Mouse (Mus musculus) kidney, embryonic 14.5 days (tissue): Measurements from ENCODE around the gene Gm6592. TPM values are rescaled to one million over a fixed set of nuclear protein-coding genes. Genes with fewer than 3 reads are reported as not detected.
"Not testable (repeated sequence)": the region's sequence is repeated elsewhere in the genome, so short reads cannot be mapped to it uniquely, and the experiment has no call there.

Experiments
- ATAC-seq: fragments of 200-750 bp; cut with Nextera tagmentation; 2 replicates; pipeline ENCODE4 v1.8.0; 2017; ENCODE audit warnings: moderate number of reproducible peaks, mild to moderate bottlenecking, moderate TSS enrichment, moderate library complexity; ENCODE audit not compliant: low FRiP score, low TSS enrichment
- H3K27ac ChIP-seq: fragments of 300-500 bp; sonication (generic); 2 replicates; pipeline ENCODE4 v1.5.1; 2014; ENCODE audit warnings: low read depth, mild to moderate bottlenecking, low read length, moderate library complexity, mixed read lengths
- H3K27me3 ChIP-seq: fragments of 300-500 bp; sonication (generic); 2 replicates; pipeline ENCODE4 v1.6.1; 2014; ENCODE audit warnings: mild to moderate bottlenecking, low read length; ENCODE audit not compliant: control insufficient read depth, insufficient read depth
- H3K36me3 ChIP-seq: fragments of 300-500 bp; sonication (generic); 2 replicates; pipeline ENCODE4 v1.6.1; 2014; ENCODE audit warnings: low read length, mixed read lengths; ENCODE audit not compliant: control insufficient read depth, insufficient read depth
- H3K4me1 ChIP-seq: fragments of 300-500 bp; sonication (generic); 2 replicates; pipeline ENCODE4 v1.6.1; 2014; ENCODE audit warnings: low read length, mixed read lengths; ENCODE audit not compliant: control insufficient read depth, insufficient read depth
- H3K4me2 ChIP-seq: fragments of 300-500 bp; sonication (generic); replicated peaks from 2 replicates; pipeline ENCODE4 v1.6.1; 2014; ENCODE audit warnings: low read depth, mild to moderate bottlenecking, low read length
- H3K4me3 ChIP-seq: fragments of 300-500 bp; sonication (generic); 2 replicates; pipeline ENCODE4 v1.5.1; 2014; ENCODE audit warnings: mild to moderate bottlenecking, low read length
- H3K9ac ChIP-seq: fragments of 300-500 bp; sonication (generic); 2 replicates; pipeline ENCODE4 v1.6.1; 2014; ENCODE audit warnings: low read depth, mild to moderate bottlenecking, low read length, moderate library complexity
- H3K9me3 ChIP-seq: fragments of 300-500 bp; sonication (generic); 2 replicates; pipeline ENCODE4 v1.6.1; 2016; ENCODE audit warnings: low read length; ENCODE audit not compliant: control insufficient read depth
- WGBS: fragments of 180-500 bp; shearing (Covaris S2); extraction: QIAGEN DNeasy Blood & Tissue Kit; methylation state at CpG from one replicate; pipeline ENCODE4 v1.1.7; 2014; 5-methylcytosine and 5-hydroxymethylcytosine counted together
- polyA plus RNA-seq: library from polyadenylated mRNA; unstranded; fragments of >200 nt; fragmentation: Nextera tagmentation; extraction: Ambion mirVana; gene quantifications from 2 replicates; pipeline ENCODE4 v1.2.1, GENCODE M21; 2014

Gm6592 gene
- polyA plus RNA-seq: not detected in 2 replicates

GRCm38 (mm10) chrX:8843694-8844093, at the start of gene Gm6592:
Gm6592 (plus strand) TSS chrX:8843994.
- 76% methylated on average over 1 of the region's 1 CpGs for WGBS
- Histone ChIP-seq H3K27me3 (no peaks in the 10 kb centered on the region), H3K4me1 (no peaks in the 10 kb centered on the region), H3K27ac (no peak within 1 kb of the TSS), H3K9ac (no peak within 1 kb of the TSS), H3K9me3 (no peaks in the 10 kb centered on the region), H3K36me3 (no peaks in the 10 kb centered on the region), H3K4me2 (no peak within 1 kb of the TSS), H3K4me3 (no peak within 1 kb of the TSS)
- no peak for ATAC-seq

DNA sequence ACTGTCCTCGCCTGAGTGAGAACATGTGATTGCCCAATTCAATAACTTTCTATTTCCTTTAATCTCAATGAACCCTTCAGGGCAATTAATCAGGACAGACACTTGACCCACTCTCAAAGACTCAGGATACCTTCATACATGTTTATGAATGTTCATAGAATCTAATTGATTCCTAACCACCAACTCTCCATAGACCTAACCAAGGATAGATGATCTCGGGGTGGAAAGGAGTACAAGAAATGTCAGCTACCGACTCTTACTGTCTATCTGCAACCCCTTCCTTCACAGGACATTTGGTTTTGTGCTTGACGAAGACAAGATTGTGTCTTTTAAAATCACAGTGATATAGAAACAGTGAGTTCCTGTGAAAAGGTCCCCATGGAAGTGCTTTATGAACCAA, 40.4 kb upstream of the Gm6592 start, which contains the start of gene Ssxb5:
Ssxb5 (plus strand) TSS at position 301 of the 400 bp plus-strand sequence.
- not testable (repeated sequence) for H3K27me3 ChIP-seq, H3K27ac ChIP-seq, H3K4me1 ChIP-seq, ATAC-seq, H3K4me2 ChIP-seq, H3K9ac ChIP-seq, H3K4me3 ChIP-seq, H3K9me3 ChIP-seq, H3K36me3 ChIP-seq
- 79% methylated on average over 4 of the region's 4 CpGs for WGBS

- Histone ChIP-seq H3K4me1 (no peaks in the 10 kb centered on the region), H3K9me3 (no peaks in the 10 kb centered on the region), H3K4me3 (no peak overlapping the region), H3K9ac (no peak overlapping the region), H3K27ac (no peak overlapping the region), H3K4me2 (no peak overlapping the region), H3K27me3 (no peaks in the 10 kb centered on the region), H3K36me3 (no peaks in the 10 kb centered on the region)
- ATAC-seq: no peak
Observed at GRCm38 (mm10) chrX:8832043-8832442, 11.8 kb upstream of the Gm6592 start.

DNA sequence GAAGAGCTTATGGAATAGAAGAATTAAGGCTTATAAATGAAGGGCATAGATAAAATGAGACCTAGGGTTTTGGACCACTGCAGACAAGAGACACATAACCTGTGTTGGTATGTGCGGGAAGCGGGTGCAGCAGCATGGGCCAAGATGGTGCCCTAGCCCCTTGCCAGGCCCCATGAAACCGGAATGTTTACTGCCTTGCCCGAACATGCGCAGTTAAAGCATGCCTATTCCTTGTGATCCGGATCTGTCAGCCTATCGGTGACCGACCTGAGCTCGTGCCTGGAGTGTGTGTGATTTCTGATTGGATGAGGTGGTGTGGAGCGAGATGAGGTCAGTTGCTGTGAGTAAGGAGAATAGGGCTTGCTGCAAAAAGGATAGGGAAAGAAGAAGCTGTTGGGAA, 8.7 kb downstream of the Gm6592 start:
- WGBS: 90% methylated on average over 10 of the region's 10 CpGs
- Histone ChIP-seq H3K9ac (no peak overlapping the region), H3K9me3 (no peaks in the 10 kb centered on the region), H3K4me1 (no peaks in the 10 kb centered on the region), H3K4me3 (no peak overlapping the region), H3K27ac (no peak overlapping the region), H3K36me3 (no peaks in the 10 kb centered on the region), H3K27me3 (no peaks in the 10 kb centered on the region), H3K4me2 (no peak overlapping the region)
- ATAC-seq: no peak

DNA sequence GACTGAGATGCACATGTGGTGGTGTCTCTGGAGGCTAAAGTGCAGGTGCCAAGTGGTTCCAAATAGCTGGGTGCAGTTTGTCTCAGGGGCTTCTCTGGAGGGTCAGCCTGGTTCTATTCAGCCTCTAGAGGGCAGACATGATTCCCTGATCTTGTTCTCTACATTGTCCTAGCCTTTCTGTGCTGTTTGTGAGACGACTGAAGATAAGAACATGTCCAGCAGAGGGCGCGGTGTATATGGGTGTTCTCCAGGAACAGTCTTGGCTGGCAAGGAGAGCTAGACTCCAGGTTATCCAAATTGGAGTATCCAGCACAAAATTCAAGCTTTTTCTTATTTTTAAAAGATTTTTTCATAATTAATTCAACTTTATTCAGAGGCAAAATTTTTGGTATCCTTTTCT, 20.5 kb downstream of the Gm6592 start:
- not testable (repeated sequence) for H3K27ac ChIP-seq, H3K4me1 ChIP-seq, H3K4me3 ChIP-seq, H3K9ac ChIP-seq, H3K9me3 ChIP-seq, H3K36me3 ChIP-seq, H3K4me2 ChIP-seq, H3K27me3 ChIP-seq
- ATAC-seq: peak; percentile 24; the same call in 1 of the 2 replicates
- WGBS: 5% methylated on average over 3 of the region's 3 CpGs

GRCm38 (mm10) chrX:8873953-8874352, 30.2 kb downstream of the Gm6592 start, which contains the start of gene Gm5751:
Gm5751 (plus strand) TSS chrX:8874253.
- H3K4me3 ChIP-seq, H3K36me3 ChIP-seq, H3K27me3 ChIP-seq, ATAC-seq, H3K9me3 ChIP-seq, H3K4me1 ChIP-seq, H3K27ac ChIP-seq, H3K9ac ChIP-seq, H3K4me2 ChIP-seq: not testable (repeated sequence)
- WGBS: 81% methylated on average over 3 of the region's 4 CpGs

DNA sequence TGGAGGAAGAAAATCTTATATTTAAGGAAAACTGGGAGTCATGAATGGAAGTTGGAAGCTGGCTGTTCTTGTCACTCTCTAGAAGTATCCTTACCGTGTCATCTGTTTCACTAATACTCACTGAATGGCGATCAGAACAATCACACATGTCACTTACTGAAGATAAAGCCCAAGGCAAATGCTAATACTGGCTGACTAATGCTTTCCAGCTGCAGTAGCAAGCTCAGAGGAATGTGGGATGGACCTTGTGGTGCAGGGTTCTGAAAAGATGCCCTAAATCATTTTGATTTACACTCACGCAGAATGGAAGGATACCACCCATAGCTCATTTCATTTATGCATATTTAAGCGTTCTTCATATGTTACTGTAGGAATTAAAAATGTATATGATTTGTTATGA, 40.5 kb downstream of the Gm6592 start:
- Histone ChIP-seq H3K4me3 (no peak overlapping the region), H3K9ac (no peak overlapping the region), H3K4me2 (no peak overlapping the region), H3K27ac (no peak overlapping the region), H3K27me3 (no peaks in the 10 kb centered on the region), H3K36me3 (no peaks in the 10 kb centered on the region), H3K9me3 (no peaks in the 10 kb centered on the region), H3K4me1 (no peaks in the 10 kb centered on the region)
- 74% methylated on average over 4 of the region's 4 CpGs for WGBS
- no peak for ATAC-seq

DNA sequence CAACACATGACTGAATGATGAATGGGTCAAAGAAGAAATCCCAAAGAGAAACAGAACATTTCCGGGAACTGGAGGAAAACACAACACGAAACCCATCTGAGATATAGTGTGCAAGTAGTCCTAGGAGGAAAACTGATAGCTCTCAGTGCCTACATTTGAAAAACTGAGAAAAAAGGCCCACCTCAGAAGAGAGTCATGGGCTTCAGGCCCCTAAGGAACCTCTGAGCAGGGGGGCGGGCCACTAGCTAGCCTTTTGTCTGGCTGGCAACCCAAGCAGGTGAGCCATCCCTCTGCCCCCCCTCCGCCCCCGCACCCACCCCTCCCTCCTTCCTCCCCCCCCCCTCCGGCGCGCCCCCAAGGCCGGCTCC, 48.2 kb downstream of the Gm6592 start:
- Histone ChIP-seq H3K36me3 (no peaks in the 10 kb centered on the region), H3K4me3 (peak overlapping the region; percentile 51; the same call in 1 of the 2 replicates), H3K4me2 (peak overlapping the region; percentile 56), H3K27me3 (no peaks in the 10 kb centered on the region), H3K9me3 (no peaks in the 10 kb centered on the region), H3K27ac (no peak overlapping the region), H3K4me1 (no peaks in the 10 kb centered on the region), H3K9ac (peak overlapping the region; percentile 74; the same call in 1 of the 2 replicates)
- WGBS: 39% methylated on average over 3 of the region's 9 CpGs
- ATAC-seq: peak; percentile 58

- H3K9me3 ChIP-seq: no peaks in the 10 kb centered on the region
- no peaks in the 10 kb centered on the region for H3K36me3 ChIP-seq
- ATAC-seq: peak; percentile 94
- no peaks in the 10 kb centered on the region for H3K4me1 ChIP-seq
- peak within 1 kb of the TSS; percentile 74 for H3K9ac ChIP-seq
- H3K4me2 ChIP-seq: peak within 1 kb of the TSS; percentile 56
- 32% methylated on average over 65 of the region's 95 CpGs for WGBS
- peak within 1 kb of the TSS; percentile 71 for H3K27ac ChIP-seq
- H3K4me3 ChIP-seq: peak within 1 kb of the TSS; percentile 51
- no peaks in the 10 kb centered on the region for H3K27me3 ChIP-seq
Observed at GRCm38 (mm10) chrX:8892343-8893155, 48.8 kb downstream of the Gm6592 start, which contains the start of gene B630019K06Rik. B630019K06Rik (plus strand) TSS chrX:8892382.
